Mouse (Mus musculus): ENCODE measurements around the gene Zdhhc17.

Zdhhc17 gene
- long read RNA-seq, experiment 1, partial matches to known transcripts, result 0 of 3 reads
- long read RNA-seq, experiment 1, other reads (novel, unspliced or antisense), result 3 of 3 reads
- long read RNA-seq, experiment 2, partial matches to known transcripts, result 1 of 4 reads
- long read RNA-seq, experiment 2, other reads (novel, unspliced or antisense), result 3 of 4 reads

DNA sequence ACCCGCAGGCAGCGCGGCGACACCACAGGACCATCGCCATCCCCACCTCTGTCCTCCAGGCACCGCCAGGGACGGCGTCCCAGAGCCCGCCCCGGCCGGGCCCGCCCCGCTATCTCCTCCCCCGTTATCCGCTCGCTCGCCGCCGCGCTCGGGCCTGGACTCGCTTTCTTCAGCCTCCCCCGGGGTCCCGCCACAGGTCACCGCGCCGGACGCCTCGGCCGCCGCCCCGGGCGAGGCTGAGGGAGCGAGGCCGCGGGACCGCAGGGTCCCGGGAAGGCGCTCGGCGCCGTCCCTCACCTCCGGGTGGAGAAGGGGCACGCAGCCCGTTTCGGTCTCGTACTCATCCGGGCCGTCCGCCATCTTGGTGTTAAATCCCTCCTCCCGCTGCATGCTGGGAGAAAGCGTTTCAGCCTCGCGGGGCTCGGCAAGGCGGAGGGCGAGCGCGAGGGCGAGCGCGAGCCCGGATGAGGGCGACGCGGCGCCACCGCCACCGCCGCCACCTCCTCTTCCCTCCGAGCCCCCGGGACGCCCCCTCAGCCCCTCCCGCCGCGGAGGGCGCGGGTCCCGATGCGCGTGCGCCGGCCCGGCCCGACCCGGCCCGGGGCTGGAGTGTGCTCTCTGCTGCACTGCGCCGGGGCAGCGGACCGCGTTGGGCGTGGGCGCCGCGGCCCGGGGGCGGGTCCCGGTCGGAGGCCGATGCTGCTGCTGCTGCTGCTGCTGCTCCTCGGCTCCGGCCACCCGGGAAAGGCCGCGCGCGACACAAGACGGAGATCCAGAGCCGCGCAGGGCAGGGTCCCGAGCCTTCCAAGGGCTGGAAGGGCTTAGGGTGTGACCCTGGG is at the start of gene Zdhhc17:
Zdhhc17 (minus strand) TSS at position 500 of the 839 bp plus-strand sequence.
- intact Hi-C loops (cut with DNase I), result loop anchor here (5.0 kb wide), 1 partner anchor 77 kb away; no protein-coding TSS in a partner anchor

- intact Hi-C loops (cut with DNase I), result no loop called here
These were observed 45.8 kb upstream of the Zdhhc17 start for GRCm38 (mm10) chr10:111055770-111056169.

- intact Hi-C loops (cut with DNase I), result no loop called here
These were observed 41.7 kb upstream of the Zdhhc17 start for GRCm38 (mm10) chr10:111051606-111052005.

DNA sequence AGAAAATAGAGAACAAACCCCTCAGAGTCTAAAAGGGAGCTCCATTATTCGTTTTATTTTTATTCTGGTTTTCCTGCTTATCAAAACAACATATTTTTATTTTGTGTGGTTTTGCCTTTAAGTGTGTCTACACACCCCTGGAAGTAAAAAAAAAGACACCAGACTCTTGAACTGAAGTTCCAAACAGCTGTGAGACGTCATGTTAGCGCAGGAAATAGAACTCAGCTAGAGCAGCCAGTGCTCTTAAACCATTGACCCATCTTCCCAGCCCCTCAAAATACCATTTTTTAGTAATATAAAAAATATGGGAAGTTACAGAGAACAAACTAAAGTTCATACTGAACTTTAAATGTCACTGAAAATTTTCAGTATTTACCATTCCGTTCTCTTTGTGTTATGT is 40.6 kb upstream of the Zdhhc17 start:
- intact Hi-C loops (cut with DNase I), result no loop called here

- intact Hi-C loops (cut with DNase I), result no loop called here
These were observed 40.1 kb upstream of the Zdhhc17 start for GRCm38 (mm10) chr10:111050061-111050460.

DNA sequence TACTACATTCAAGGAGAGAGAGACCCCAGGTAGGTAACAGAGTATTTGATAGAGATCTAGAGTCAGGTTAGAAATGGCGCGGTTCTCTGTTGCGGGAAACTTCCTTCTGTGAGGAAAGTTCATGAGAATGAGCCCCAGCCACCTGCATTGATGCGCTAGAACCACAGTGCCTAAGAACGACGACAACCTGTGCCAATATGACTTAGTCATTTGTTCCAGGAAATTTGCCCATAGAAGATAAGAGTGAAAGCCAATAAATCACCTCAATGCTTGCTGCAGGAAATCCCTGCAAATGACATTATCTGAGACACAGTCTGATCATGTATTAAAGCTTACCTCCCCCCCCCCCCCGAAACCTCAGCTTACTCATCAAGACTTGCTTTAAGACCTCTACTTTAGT is 38.0 kb upstream of the Zdhhc17 start:
- intact Hi-C loops (cut with DNase I), result no loop called here

- intact Hi-C loops (cut with DNase I), result no loop called here
These were observed 30.2 kb upstream of the Zdhhc17 start for GRCm38 (mm10) chr10:111040078-111040656.

DNA sequence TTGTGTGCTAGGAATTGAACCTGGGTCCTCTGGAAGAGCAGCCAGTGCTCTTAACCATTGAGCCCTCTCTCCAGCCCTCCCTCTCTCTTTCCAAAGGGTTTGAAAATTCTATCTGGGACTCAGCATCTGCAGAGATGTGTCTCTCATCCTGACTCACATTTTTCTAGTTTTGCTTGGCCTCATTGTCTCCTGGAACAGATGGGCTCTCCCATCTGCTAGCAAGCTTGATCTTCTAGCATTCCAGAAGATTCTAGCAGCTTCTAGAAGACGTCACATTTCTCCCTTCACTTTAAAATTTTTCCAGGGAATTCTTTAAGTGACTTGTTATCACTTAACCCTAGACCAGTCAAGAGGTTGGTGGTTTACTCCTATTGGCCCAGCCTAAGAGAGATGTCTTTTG is 26.9 kb upstream of the Zdhhc17 start:
- intact Hi-C loops (cut with DNase I), result no loop called here

GRCm38 (mm10) chr10:111035134-111035533 is 25.2 kb upstream of the Zdhhc17 start:
- intact Hi-C loops (cut with DNase I), result no loop called here

DNA sequence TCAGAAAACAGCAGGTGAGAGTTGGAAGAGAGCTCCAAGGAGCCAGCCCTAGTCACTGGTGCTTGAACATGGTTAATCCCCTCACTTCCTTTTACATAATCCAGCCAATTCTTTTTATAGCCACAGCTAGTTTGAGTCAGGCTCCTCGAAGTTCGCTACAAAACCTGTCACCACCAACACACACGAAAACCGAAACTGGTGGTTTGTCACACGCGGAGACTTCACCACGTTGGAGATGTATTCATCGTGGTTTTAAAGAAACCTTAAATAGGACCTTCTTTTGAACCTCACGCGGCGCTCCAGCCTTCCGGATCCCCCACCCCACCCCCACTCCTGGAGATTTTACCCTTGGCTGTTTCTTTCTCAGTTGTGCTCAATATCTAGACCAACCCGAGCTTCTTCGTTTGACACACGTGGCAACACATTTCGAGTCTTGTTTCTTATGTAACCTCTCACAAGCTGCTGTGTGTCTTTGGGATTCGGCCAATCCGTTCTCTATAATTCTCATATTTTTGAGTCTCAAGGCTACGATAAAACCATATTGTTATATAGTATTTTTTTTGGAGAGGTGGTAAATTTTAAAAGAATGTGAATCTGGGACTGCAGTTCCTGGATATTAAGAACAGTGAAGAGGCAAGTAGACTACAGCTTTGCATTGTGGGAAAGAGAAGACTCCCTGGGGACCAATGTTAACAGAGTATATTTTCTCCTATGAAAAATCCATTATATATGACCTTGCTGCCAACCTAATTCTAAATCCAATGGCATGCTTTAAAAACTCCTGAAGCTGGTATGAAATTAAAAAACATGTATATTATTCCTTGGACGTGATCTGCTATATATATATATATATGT is 21.8 kb upstream of the Zdhhc17 start:
- intact Hi-C loops (cut with DNase I), result no loop called here

- intact Hi-C loops (cut with DNase I), result no loop called here
These were observed 20.9 kb upstream of the Zdhhc17 start for GRCm38 (mm10) chr10:111030845-111031244.

GRCm38 (mm10) chr10:111026106-111026505 is 16.2 kb upstream of the Zdhhc17 start:
- intact Hi-C loops (cut with DNase I), result no loop called here

- intact Hi-C loops (cut with DNase I), result no loop called here
These were observed 14.8 kb upstream of the Zdhhc17 start for GRCm38 (mm10) chr10:111024746-111025145.

- intact Hi-C loops (cut with DNase I), result loop anchor here (5.0 kb wide), 1 partner anchor 73 kb away; no protein-coding TSS in a partner anchor
These were observed 4.5 kb upstream of the Zdhhc17 start for GRCm38 (mm10) chr10:111014476-111014875.

- intact Hi-C loops (cut with DNase I), result loop anchor here (5.0 kb wide), 1 partner anchor 74 kb away; no protein-coding TSS in a partner anchor
These were observed 3.3 kb upstream of the Zdhhc17 start for GRCm38 (mm10) chr10:111013265-111013664.

- intact Hi-C loops (cut with DNase I), result loop anchor here (5.0 kb wide), 1 partner anchor 75 kb away; no protein-coding TSS in a partner anchor
These were observed 2.6 kb upstream of the Zdhhc17 start for GRCm38 (mm10) chr10:111012496-111013038.

GRCm38 (mm10) chr10:111011226-111011765 is 1.4 kb upstream of the Zdhhc17 start:
- intact Hi-C loops (cut with DNase I), result loop anchor here (5.0 kb wide), 1 partner anchor 76 kb away; no protein-coding TSS in a partner anchor

DNA sequence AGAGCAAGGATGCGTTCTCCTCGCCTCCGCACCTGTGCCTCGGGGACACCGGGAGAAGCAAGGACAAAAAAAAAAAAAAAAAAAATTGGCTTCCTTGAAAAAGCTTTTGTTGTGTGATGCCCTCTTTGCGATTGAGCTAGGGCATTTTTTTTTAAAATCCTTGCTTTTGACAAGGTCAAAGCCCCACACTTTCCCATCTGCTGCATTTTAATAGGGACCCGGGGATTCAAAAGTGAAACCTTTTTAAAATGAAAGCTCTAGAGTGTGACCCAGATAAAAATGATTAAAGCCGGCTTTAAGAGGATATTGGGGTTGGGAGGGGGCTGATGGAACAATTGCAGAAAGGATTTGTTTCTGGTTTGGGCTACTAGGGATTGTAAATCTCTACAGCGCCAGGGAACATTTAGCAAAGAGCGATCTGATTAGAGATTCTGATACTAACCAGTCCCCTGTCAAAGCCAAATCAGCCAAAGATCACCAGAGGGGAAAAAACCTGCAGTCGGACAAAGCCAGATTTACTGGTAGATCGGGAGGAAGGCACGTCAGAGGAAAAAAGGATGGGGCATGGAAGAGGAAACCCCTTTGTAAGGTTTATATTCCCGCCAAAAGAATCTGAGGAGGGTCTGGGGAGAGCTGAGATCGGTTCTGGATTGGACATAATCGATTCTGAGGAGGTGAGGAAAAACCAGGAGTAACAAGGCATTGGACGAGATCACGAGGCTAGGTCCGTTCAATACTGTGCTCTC is 713 bp upstream of the Zdhhc17 start:
- intact Hi-C loops (cut with DNase I), result loop anchor here (5.0 kb wide), 1 partner anchor 77 kb away; no protein-coding TSS in a partner anchor

DNA sequence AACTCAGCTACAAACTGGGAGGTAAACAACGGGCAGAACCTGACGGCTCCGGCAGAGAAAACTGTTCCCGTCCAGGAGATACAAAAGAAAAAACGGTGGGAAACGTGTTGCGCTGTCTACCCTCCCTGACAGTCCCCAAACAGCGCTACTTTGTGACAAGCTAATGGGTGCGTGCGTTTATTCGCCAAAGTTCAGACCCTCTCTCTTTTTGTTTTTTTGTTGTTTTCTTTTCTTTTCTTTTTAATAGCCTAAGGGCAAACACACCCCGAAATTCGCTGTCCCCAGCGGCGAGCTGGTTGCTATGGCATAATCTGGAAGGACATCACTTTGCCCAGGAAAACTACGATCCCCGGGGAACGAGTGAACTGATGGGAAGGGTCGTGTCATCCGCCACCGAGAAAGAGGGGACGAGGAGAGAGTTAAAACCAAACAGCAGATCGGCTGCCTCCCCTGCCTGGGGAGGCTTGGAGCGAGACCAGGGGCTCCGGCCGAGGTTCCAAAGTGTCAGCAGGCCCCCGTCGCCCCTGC is 763 bp downstream of the Zdhhc17 start:
- intact Hi-C loops (cut with DNase I), result no loop called here
